Mouse (Mus musculus): ENCODE data around the gene Prkce. TPM values are rescaled to one million over a fixed set of nuclear protein-coding genes. Genes with fewer than 3 reads are reported as not detected.

Prkce gene
- total RNA-seq, 1 experiment from 2014 or later: 32.1 TPM

Other genes starting within 250 kb of the Prkce start
- gene Srbd1, start 22.6 kb upstream of the Prkce start, total RNA-seq (2017): 18.3 and 20.0 TPM in 2 replicates